Mouse (Mus musculus) CH12.LX (cell line): ENCODE results near the gene Skap1.

Experiments
- CTCF ChIP-seq, 2 experiments: IDR thresholded peaks in 1 of 2; conservative IDR thresholded peaks in 1 of 2; 2 replicates each; pipeline ENCODE4 v1.5.1; 2011 to 2012; ENCODE audit warnings: low read depth in 2 of 2, low read length in 2 of 2, improper control_type of control experiment in 1 of 2, inconsistent platforms in 1 of 2, mild to moderate bottlenecking in 1 of 2, moderate library complexity in 1 of 2
- EP300 ChIP-seq: IDR thresholded peaks from 2 replicates; pipeline ENCODE4 v1.6.1; 2011; ENCODE audit warnings: low read length, improper control_type of control experiment
- MXI1 ChIP-seq: IDR thresholded peaks from 2 replicates; pipeline ENCODE4 v1.6.1; 2011; ENCODE audit warnings: mild to moderate bottlenecking, low read depth, low read length, improper control_type of control experiment
- POLR2A ChIP-seq: IDR thresholded peaks from 2 replicates; pipeline ENCODE4 v1.6.1; 2011; ENCODE audit warnings: low read depth, mild to moderate bottlenecking, improper control_type of control experiment, low read length
- RCOR1 ChIP-seq: conservative IDR thresholded peaks from 2 replicates; pipeline ENCODE4 v1.6.1; 2012; ENCODE audit warnings: low read depth, mild to moderate bottlenecking, inconsistent platforms, low read length, improper control_type of control experiment
- UBTF ChIP-seq: IDR thresholded peaks from 2 replicates; pipeline ENCODE4 v1.6.1; 2012; ENCODE audit warnings: low read depth, mild to moderate bottlenecking, inconsistent platforms, low read length, improper control_type of control experiment, moderate library complexity

DNA sequence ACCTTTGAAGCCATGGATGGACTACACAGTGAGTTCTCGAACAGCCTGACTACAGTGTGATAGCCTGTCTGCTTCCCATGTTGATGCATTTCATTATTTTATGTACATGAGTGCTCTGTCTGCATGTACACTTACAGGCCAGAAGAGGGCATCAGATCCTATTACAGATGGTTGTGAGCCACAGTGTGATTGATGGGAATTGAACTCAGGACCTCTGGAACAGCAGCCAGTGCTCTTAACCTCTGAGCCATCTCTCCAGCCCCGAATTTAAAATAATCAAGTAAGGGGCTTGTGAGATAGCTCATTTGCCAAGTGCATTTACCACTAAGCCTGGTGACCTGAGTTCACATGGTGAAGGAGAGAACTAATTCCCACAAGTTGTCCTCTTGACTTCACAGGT, 317.0 kb downstream of the Skap1 start:
- TF ChIP-seq CTCF (conservative IDR thresholded peaks at IDR 0.05 in 1 of 2, IDR thresholded peaks at IDR 0.05 in 1 of 2; ENCODE audit: low read depth in 2 of 2, low read length in 2 of 2) (peak; percentile 32 to 65; a peak in 3 of 4 replicates), EP300 (no peak), RCOR1 (no peak), UBTF (no peak), POLR2A (no peak), MXI1 (no peak)
